Mouse (Mus musculus) frontal cortex, adult (tissue): ENCODE data around the gene Sephs1.
"Not testable (repeated sequence)": the region's sequence is repeated elsewhere in the genome, so short reads cannot be mapped to it uniquely, and the experiment has no call there.

Experiments used
- ATAC-seq: cut with Nextera tagmentation; 2 replicates; pipeline ENCODE4 v1.9.2; 2017; ENCODE audit warnings: mild to moderate bottlenecking, moderate library complexity, mixed read lengths; ENCODE audit not compliant: low TSS enrichment

Sephs1 gene

GRCm38 (mm10) chr2:4907916-4908315 is 26.6 kb downstream of the Sephs1 start:
- ATAC-seq: no peak

DNA sequence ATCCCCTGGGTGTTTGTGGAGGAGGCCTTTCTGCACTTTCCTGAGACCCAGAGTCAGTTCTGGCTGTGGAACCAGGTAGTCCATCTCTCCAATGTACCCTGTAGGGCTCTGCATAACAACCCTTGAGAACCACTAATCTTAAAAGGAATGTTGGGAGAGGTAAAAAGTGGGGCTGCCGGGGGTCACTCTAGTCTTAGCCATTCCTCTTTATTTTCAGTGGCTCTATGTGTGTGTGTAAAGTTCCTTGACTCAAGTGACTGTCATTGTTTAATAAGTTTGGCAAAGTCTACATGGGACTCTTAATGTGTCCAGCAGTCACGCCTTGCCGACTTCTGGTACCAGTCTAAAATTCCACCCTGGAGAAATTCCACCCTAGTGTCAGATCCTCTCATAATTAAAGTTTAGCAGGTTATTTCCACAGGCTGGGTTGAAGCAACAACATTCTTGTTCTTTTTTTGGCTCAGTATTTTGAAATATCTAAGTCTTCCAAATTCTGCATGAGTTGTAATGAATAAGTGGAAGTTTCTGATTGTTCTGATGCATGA is 27.5 kb downstream of the Sephs1 start:
- ATAC-seq: no peak

- no peak for ATAC-seq
Observed at GRCm38 (mm10) chr2:4909909-4910308, 28.5 kb downstream of the Sephs1 start.

DNA sequence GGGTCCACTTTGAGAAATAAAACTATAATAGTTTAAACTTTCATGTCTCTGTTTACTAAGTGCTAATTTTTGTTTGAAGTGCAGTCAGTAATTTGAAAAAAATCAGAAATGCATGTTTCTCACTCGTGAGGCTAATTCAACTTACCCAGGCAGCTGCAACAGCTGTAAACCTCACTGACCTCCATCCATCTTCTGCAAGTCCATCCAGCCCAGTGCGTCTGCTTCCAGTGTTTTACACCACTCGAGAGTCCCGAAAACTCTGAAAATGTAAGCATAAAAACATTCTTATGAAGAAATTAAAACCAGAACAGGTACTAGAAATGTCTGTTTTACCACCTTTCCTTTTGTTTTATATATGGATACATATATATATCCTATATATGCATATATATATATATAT is 29.2 kb downstream of the Sephs1 start:
- ATAC-seq: no peak

GRCm38 (mm10) chr2:4913949-4914348 is 32.6 kb downstream of the Sephs1 start:
- ATAC-seq: no peak

DNA sequence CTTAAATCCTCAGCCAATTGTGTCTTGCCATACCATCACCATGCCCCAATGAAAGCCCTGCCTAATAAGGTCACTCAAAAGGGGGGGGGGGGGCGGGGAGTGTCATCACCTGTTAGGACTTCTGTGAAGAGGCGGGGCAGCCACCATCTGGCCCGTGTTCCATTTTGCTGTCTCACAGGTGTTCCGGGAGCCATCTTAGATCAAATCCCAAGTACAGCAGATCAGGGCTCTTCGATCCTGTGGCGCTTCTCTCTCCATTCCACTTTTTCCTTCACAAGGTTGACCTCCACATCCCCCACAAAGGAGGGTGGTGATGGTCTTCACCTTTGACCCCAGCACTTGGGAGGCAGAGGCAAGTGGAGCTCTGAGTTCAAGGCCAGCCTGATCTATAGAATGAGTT is 34.7 kb downstream of the Sephs1 start:
- ATAC-seq: no peak

GRCm38 (mm10) chr2:4917326-4918021 is 36.1 kb downstream of the Sephs1 start:
- 0 out of 2 replicates have a peak, but pooled peaks have one; percentile 21 for ATAC-seq

- ATAC-seq: peak; percentile 92
Observed at GRCm38 (mm10) chr2:4918860-4919739, 37.7 kb downstream of the Sephs1 start, which contains the start of gene Phyh. Phyh (plus strand) TSS chr2:4919019.

DNA sequence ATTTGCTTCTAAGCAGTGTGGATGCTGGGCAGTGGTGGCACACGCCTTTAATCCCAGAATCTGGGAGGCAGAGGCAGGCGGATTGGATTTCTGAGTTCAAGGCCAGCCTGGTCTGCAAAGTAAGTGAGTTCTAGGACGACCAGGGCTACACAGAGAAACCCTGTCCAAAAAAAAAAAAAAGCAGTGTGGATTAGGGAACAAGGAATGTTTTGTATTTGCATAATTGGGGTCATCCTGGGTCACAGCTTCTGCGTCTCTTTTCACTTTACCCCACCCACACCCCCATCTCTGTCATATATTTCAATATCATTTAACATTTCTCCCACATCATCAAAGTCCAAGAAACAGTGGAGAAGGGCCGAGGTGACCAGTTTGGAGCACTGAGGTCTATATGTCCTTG is 39.7 kb downstream of the Sephs1 start:
- no peak for ATAC-seq

DNA sequence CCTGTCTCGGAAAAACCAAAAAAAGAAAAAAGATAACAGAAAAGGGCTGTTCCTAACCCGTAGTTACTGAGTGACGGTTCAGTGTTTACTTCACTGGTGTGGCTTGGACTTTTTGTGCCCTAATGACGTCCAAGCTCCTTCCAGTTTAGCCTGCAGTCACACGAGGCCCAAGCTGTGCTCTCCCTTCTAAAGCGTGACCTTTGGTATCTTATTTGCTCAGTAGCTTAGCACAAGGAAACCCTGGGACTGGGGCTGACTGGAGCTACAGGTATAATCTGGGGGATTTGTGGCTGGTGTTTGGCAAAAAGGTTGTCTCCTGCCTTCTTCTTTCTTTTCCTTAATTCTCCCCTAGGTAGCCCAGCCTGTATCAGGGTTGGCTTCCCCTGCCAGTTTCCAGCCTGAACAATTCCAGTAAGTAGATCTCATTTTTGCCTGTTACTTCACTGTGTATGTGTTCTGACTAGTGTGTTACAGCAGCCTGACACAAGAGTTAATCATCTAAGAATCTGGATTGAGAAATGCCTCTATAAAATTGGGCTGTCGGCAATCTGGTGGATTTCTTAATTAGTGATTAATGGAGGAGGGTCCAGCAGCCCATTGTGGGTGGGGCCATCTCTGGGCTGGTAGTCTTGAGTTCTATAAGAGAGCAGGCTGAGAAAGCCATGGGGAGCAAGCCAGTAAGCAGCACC is 41.3 kb downstream of the Sephs1 start:
- ATAC-seq: no peak

- ATAC-seq: no peak
Observed at GRCm38 (mm10) chr2:4927391-4927790, 46.0 kb downstream of the Sephs1 start.

DNA sequence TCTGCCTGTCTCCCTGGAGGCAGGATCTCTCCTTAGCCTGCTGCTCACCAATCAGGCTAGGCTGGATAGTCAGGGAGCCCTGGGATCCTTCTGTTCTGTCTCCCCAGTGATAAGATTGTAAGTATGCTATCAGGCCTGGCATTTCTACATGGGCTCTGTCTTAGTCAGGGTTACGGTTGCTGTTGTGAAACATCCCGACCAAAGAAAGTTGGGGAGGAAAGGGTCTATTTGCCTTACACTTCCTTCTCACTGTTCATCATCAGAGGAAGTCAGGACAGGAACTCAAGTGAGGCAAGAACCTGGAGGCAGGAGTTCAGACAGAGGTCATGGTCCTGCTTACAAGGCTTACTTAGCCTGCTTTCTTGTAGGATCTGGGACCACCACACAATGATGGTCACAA is 47.9 kb downstream of the Sephs1 start:
- no peak for ATAC-seq

GRCm38 (mm10) chr2:4934516-4934915 is 53.2 kb downstream of the Sephs1 start:
- ATAC-seq: no peak

DNA sequence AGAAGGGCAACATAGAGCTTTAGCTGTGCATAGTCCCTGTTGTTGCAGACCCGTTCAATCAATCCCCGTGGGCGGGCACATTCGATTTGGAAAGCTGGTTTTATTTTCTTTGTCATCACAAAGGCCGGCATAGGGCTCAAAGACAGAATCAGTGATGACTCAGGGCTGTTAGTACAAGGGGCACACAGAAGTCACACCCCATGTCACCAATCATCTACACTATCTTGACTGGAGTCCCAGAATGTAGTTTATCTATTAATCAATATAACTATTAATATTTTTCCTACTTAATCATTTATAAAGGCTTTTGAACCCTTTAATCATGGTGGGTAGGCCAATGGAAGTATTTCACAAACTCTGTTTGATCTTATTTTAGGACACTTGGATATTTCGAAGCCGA is 56.6 kb downstream of the Sephs1 start:
- no peak for ATAC-seq

DNA sequence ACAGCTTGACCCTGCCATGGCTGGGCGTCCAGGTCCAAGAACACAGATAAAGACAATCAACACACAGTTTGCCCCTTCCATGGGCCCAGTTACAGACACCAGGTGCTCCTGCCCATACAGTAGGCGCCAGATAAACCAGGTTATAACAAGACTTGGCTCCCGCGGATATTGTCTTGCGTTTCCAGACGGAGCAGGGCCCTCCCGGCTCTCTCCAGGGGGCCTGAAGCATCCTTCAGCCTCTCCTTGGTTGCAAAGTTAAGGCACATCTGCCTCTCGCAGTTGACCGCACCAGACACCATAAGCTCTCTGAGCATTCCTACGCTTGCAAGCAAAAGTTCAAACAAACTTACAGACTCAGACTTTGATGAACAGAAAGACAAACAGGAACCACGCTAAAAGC is 59.5 kb downstream of the Sephs1 start:
- ATAC-seq: no peak

DNA sequence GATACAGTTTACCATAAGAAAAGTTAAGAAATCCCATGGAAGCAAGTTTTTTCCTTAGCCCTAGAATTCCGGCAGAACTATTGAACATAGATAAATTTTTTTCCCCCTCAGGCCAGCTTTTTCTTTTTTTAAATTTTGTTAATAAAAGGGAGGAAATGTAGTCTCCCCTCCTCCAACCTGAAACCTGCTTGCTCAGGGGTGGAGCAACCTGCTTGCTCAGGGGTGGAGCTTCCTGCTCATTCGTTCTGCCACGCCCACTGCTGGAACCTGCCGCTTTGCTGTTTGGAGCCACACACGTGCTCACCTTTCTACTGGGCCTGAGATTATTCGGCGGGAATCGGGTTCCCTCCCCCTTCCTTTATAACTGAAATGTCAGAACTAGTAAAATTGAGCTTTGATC is 68.3 kb downstream of the Sephs1 start:
- not testable (repeated sequence) for ATAC-seq

GRCm38 (mm10) chr2:4950986-4951385 is 69.6 kb downstream of the Sephs1 start:
- no peak for ATAC-seq

GRCm38 (mm10) chr2:4954216-4954760 is 72.9 kb downstream of the Sephs1 start:
- no peak for ATAC-seq

GRCm38 (mm10) chr2:4958039-4958438 is 76.7 kb downstream of the Sephs1 start:
- no peak for ATAC-seq
